Mouse (Mus musculus) liver, embryonic 14.5 days (tissue): Measurements from ENCODE around the gene Gpr68.

ENCODE experiments used
- CTCF ChIP-seq: IDR thresholded peaks from 2 replicates; pipeline ENCODE4 v1.5.1; 2016; ENCODE audit warnings: antibody characterized with exemption, low read depth, control low read depth
- EP300 ChIP-seq: IDR thresholded peaks from 2 replicates; pipeline ENCODE4 v1.6.1; 2016; ENCODE audit warnings: antibody characterized with exemption, low read depth

- TF ChIP-seq CTCF (no peak), EP300 (no peak)
These were observed 68.9 kb downstream of the Gpr68 start for GRCm38 (mm10) chr12:100839079-100839600.
